Mouse (Mus musculus): Measurements from ENCODE around the gene Ank3.

- TF ChIP-seq CTCF (IDR thresholded peaks at IDR 0.05) (peak; percentile 49), EP300 (IDR thresholded peaks at IDR 0.05) (no peak)
These were observed 133.0 kb downstream of the Ank3 start for GRCm38 (mm10) chr10:69531569-69531968.

All from lung, postnatal 0 days (tissue).